Mouse (Mus musculus) thymus, postnatal 36 days (tissue): ENCODE data around the gene Gal3st2.
"Not testable (repeated sequence)": the region's sequence is repeated elsewhere in the genome, so short reads cannot be mapped to it uniquely, and the experiment has no call there.

Experiments used
- DNase-seq, 2 experiments: peaks; one replicate each; pipeline ENCODE4 v3.0.0; 2022; ENCODE audit warnings: mixed read lengths in 2 of 2

The Gal3st2 gene

DNA sequence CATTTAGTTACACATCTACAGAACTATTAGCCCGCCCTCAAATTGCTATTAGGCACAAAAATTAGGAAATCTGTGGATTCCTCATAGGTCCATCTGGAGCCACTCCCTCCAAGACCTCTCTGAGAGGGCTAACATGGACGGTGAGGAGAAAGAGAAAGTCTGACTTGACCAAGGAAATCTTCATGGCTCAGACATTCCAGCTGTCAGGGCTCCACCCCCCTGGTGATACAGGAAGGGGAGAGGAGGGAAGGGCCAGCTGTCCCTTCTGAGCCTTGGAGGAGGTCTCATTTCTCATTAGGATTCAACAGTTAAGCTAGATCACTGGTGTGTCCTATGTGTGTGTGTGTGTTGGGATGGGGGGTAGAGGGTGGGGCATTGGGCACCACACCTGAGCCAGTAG lies at the start of gene Gal3st2:
Gene Gal3st2, plus strand, starts transcription at position 259 of the 400 bp plus-strand sequence.
- not testable (repeated sequence) for DNase-seq

- no peak for DNase-seq
Observed at GRCm38 (mm10) chr1:93811495-93812039, 49.5 kb upstream of the Gal3st2 start.

DNA sequence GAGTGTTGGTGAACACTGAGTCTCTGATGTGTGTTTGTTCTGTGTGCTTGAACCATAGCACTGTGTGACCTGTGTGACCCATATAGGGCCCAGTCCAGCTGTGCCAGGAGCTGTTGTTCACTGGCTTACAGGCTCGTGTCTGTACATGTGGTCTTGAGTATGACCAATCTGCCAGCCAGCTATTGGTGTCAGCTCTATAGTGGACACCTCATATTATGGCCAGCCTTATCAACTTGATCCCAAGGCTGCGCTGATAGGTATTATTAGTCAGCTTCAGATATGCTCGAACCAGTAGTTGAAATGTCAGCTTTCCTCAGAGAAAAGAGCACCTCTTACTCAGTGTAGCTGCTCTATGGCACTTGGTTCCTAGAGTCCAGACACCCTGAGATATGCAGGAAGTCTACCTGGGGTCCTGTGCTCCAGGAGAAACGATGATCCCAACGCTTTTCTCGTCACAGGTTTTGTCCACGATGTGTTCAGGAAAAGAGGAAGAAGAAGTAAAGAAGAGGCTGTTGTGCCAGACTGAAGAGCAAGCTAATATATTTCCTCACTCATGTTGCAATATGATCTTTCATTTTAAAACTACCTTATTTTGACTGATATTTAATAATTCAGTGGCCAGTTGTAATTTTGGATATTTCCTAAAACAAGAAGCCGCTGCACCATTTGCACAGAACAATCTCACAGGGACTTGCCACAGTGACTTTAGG lies 43.1 kb upstream of the Gal3st2 start:
- no peak for DNase-seq

- DNase-seq = no peak
Observed at GRCm38 (mm10) chr1:93818722-93819121, 42.4 kb upstream of the Gal3st2 start.

- no peak for DNase-seq
Observed at GRCm38 (mm10) chr1:93823796-93824495, 37.2 kb upstream of the Gal3st2 start.

GRCm38 (mm10) chr1:93824609-93825008 lies 36.5 kb upstream of the Gal3st2 start, which contains the start of gene D2hgdh:
TSS of gene D2hgdh (plus strand) at chr1:93824909.
- no peak for DNase-seq

- peak; percentile 94 to 95 for DNase-seq
Observed at GRCm38 (mm10) chr1:93825105-93825674, 35.9 kb upstream of the Gal3st2 start.

GRCm38 (mm10) chr1:93825771-93826539 lies 35.2 kb upstream of the Gal3st2 start:
- DNase-seq = peak; percentile 18 to 21

DNA sequence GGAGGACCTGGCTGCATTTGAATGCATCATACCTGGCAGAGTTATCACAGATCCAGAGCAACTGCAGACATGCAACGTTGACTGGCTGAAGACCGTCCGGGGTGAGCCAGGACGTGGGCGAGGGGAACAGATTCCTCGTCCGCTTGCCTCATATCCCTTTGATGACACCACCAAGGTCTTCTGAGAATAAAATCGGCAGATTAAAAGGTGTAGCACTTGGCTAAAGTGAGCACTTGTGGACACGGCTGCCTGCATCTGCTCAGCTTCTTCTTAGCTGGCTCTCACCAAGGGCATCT lies 34.6 kb upstream of the Gal3st2 start:
- no peak for DNase-seq

GRCm38 (mm10) chr1:93832754-93833360 lies 28.2 kb upstream of the Gal3st2 start:
- DNase-seq = not testable (repeated sequence)

DNA sequence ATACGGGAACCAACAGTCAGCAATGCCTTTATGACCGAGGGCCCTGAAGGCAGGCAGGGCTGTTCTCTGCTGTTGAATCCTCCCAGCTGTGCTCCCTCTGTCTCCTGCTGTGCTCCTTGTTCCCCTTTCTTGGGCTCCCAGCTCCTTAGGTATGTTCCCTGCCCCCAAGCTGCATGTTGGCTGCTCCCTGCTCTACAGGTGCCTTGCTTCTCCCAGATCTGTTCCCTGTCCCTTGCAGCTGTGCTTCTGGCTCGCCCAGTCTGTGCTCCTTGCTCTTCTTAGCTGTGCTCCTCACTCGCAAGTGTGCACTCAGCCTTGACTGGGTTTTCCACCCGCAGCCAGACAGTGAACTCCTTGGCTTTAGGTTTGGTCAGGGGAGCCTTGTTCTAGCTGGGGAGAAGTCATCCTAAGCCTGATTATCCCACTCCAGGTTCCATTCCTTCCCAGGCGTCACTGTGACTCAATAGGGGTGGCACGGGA lies 26.4 kb upstream of the Gal3st2 start:
- DNase-seq = no peak

- no peak for DNase-seq
Observed at GRCm38 (mm10) chr1:93835211-93835610, 25.9 kb upstream of the Gal3st2 start.

GRCm38 (mm10) chr1:93835876-93836531 lies 25.1 kb upstream of the Gal3st2 start:
- DNase-seq = no peak

DNA sequence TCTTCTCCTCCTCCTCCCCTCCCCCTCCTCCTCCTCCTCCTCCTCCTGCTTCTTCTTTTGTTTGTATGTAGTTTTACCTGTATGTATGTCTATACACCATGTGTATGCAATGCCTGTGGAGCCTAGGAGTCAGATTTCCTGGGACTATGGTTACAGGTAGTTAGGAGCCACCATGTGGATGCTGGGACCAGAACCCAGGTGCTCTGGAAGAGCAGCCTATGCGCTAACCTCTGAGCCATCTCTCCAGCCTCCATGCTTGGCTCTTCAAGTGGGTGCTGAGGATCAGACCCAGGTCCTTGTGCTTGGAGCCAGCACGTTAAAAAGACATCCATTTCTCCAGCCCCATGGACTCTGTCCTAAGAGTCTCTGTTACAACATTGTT lies 24.6 kb upstream of the Gal3st2 start:
- DNase-seq = no peak

DNA sequence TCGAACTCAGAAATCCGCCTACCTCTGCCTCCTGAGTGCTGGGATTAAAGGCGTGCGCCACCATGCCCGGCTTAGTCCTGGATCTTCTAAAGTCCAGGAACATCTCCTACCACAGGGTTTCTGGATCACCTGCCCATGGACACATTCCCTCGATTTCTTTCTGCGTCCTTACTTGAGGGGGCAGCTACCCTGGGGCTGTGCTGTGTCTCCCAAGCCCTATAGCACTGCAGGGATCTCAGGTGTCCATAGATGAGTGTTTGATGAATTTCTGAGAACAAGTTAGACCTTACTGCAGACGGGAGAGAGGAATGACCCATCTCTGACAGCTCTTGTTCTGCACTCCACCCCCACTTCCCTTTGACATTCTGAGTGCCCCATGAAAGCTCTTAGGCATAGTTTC lies 23.8 kb upstream of the Gal3st2 start:
- no peak for DNase-seq

- DNase-seq = not testable (repeated sequence)
Observed at GRCm38 (mm10) chr1:93838569-93838968, 22.5 kb upstream of the Gal3st2 start.

DNA sequence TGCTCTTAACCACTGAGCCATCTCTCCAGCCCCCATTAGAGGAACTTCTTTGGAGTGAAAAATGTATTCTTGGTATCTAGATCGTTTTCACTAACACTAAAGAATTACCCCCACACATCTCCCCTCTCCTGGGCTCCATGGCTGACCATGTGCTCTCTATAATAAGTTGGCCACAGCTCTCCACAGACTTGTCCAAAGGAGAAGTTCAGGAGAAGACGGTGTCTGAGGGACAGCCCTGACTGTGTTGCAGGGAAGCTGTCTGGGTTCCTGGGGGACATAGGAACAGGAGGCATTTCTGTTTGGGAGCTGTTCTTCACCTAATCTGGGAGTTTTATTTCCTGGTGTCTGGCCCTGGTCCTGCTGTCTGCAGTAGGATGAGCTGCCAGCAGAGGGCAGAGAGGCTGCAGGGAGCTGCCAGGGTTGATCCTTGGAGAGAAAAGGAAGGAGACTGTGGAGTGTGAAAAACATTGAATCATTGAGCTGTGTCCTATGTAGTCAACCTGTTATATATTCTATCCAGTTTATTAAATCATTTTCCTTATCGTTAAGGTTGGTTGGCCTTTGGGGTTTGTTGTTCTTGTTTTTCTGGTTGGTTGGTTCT lies 15.2 kb upstream of the Gal3st2 start:
- not testable (repeated sequence) for DNase-seq

- not testable (repeated sequence) for DNase-seq
Observed at GRCm38 (mm10) chr1:93855790-93856189, 5.3 kb upstream of the Gal3st2 start.

DNA sequence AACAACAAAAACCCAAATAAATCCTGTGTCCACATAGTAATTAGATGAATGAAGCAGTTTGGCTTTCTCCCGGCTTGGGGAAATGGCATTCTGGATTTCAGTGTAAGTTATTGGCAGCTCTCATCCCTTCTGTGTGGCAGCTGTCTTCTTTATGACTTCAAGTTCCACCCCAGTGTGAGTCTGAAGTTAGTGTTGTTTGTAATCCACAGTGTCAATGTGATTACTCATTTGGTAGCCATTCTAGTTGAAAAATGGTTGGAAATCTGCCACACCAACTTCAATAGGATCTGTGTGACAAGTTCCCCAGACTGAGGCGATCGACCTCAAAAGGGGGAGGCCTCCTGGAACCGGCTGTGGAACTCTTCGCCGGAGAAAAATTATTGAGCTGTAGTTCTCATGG lies 3.7 kb upstream of the Gal3st2 start:
- no peak for DNase-seq

GRCm38 (mm10) chr1:93857991-93858390 lies 3.1 kb upstream of the Gal3st2 start:
- no peak for DNase-seq

DNA sequence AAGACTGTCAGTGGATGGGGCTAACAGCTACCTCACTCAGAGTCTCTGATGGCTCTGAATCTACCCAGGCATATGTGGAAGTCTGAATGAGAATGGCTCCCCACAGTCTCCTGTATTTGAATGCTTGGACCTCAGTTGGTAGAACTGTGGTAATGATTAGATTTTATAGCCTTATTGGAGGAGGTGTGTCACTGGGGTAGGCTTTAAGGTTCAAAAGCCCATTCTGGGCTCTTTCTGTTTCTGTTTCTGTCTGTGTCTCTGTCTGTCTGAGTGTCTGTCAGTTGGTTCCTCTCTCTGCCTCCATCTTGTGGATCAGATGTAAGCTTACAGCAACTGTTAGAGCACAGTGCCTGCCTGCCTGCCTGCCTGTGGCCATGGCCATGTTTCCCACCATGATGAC lies 1.5 kb upstream of the Gal3st2 start:
- DNase-seq = no peak
